Mouse (Mus musculus): ENCODE results near the gene Cxcl5.
"Not testable (repeated sequence)": the region's sequence is repeated elsewhere in the genome, so short reads cannot be mapped to it uniquely, and the experiment has no call there.

The Cxcl5 gene

DNA sequence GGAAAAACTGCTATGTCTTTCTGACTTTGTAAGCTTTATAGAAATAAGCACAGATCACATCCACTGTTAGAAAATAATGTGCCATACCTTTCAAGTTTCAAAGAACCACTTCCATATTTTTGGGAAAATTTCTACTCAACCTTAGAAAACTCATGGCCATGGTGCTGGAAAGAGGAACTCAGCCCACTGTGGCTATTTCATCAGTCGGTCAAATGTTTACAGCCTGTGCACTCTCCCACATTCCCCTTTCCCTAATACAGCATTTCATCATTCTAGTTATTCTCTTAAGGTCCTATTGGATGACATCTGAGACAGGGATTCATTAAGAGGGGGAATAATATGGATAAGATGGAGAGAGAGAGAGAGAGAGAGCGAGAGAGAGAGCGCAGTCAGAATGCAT, 24.5 kb downstream of the Cxcl5 start:
- DNase-seq (ENCODE audit: low spot score in 2 of 2), result no peak

DNA sequence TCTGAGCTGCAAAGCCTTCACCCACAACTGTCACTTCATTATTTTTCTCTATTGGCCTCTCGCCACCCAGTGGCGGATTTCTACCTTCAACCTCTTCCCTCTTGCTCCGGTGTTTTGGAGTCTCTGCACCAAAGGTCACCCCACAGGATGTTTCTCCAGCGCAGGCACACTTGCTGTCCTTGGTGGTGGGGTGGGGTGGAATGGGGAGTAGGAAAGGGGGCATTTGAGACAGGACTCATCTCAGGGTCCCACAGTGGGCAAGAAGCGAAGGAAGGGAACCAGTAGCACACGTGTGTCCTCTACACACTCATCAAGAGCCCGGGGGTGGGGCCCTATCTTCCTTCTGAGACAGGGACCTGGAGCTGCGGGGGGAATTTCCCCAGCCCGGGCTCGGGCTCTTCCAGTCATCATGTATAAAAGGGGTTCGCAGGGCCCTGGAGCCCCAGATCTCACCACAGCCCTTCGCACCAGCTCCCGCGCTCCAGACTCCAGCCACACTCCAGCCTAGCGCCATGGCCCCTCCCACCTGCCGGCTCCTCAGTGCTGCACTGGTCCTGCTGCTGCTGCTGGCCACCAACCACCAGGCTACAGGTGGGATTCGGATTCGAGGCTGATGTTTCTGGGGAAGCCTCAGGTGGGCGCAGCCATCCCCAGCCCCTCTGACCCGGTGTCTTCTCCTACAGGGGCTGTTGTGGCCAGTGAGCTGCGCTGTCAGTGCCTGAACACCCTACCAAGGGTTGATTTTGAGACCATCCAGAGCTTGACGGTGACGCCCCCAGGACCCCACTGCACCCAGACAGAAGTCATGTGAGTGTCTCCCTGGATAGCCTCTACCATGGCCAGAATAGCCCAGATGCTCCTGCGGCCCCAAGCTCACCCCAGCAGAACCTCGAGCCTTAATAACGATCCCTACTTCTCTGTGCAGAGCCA, 26.8 kb downstream of the Cxcl5 start, which contains the start of gene Cxcl3:
Gene Cxcl3 (plus strand): TSS at position 445 of the 930 bp plus-strand sequence.
- no peak for DNase-seq (ENCODE audit: low spot score in 2 of 2)

GRCm38 (mm10) chr5:90788114-90788513, 29.0 kb downstream of the Cxcl5 start:
- no peak for DNase-seq (ENCODE audit: low spot score in 2 of 2)

GRCm38 (mm10) chr5:90789306-90790073, 30.3 kb downstream of the Cxcl5 start:
- DNase-seq (ENCODE audit: low spot score in 2 of 2), result no peak

- DNase-seq (ENCODE audit: low spot score in 2 of 2), result no peak
These were observed 30.9 kb downstream of the Cxcl5 start for GRCm38 (mm10) chr5:90790074-90790502.

GRCm38 (mm10) chr5:90794195-90794625, 35.0 kb downstream of the Cxcl5 start, which contains the start of gene Cxcl15:
Gene Cxcl15 (plus strand): TSS chr5:90794534.
- DNase-seq (ENCODE audit: low spot score in 2 of 2), result no peak

DNA sequence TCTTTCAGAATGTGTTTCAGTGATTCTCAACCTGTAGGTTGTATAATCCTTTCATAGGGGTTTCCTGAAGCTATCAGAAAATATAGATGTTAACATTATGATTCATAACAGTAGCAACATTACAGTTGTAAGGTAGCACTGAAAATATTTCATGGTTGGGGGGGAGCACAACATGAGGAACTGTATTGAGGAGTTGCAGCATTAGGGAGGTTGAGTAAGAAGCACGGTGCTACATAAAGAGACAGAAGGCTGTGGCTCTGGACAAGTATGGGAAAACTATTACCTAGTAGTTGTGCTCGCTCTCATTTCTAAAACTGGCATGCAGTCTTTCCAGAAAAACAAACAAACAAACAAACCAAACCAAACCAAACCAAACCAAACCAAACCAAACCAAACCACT, 36.2 kb downstream of the Cxcl5 start:
- not testable (repeated sequence) for DNase-seq (ENCODE audit: low spot score in 2 of 2)

DNA sequence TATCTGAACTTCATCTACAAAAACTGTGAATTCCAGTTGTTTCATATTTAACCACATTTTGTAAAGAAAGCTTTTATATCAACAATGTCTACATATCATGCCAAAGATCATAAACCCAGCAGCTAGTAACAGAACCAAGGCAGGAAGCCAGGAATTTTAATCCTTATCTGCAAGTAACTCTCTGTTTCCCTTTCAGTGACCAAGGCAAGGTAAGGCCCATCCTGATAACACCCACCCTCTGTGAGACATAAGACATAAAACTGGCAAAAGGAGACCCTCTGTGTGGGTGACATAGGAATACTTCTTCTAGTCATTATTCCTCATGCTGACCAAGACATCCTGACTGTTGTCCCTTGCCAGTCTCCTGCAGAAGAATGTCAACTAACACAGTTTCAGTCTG, 45.4 kb downstream of the Cxcl5 start:
- DNase-seq (ENCODE audit: low spot score in 2 of 2), result no peak

DNA sequence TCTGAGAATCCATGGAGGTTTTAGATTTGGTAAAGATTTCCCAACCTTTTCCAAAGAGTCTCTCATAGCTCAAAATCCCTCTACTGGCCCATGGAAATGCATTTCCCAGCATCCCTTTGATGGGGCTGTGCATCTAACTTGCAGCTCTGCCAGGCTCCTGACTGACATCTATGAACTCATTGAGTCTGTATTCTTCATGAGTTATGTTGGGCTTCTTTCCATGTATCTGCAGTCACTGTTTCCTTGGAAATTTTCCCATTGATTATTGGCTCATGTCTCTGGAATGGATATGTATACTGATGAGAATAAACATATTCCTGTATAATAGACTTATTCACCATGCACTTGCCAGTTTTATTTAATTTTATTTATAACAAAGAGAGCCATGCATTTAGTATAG, 46.9 kb downstream of the Cxcl5 start:
- no peak for DNase-seq (ENCODE audit: low spot score in 2 of 2)

DNA sequence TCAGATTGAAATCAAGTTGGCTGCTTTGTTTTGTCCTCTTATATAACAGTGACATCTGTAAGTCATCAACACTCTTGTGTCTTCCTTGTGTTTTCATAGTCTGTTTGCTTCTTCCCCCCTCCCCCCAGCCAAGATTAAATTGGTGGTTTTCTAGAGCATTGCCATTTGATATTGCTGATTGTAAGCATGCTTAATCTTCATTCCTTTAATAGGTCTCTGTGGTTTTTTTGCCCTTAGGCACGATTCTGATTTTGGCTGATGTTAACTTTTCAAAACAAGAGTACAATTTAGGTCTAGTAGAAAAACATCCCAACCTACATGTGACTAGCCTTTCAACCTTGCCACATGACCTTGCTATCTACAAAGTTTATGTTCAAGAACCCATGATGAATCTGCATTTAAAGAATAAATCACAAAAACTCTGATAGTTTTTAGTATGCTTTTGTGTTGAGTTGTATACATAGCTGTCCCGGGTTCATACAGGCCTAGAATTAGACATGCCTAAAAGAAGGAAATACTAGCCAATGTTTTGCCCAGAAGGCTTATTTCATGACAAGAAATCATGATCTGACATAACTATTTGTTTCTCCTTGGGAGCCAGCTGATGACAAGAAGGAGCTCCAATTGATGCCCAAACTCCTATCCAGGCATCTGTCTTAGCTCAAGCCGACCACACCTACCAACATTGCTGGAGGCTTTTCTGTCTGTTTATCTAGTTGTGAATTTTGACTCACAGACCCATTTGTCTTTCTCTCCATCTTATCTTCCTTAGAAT, 48.2 kb downstream of the Cxcl5 start:
- DNase-seq (ENCODE audit: low spot score in 2 of 2), result no peak
